11 mouse cellular contexts compared by ENCODE assay signal in genomic region chr3:101407568-101407967, GRCm38 (mm10). TPM values are rescaled to one million over a fixed set of nuclear protein-coding genes. Genes with fewer than 3 reads are reported as not detected.
DNase-seq lines count a peak whose midpoint lies in the region; ATAC-seq and TF ChIP-seq lines count a peak whose summit lies in the region.
"Had no signal": no experiment of that assay in that cellular context is flagged by ENCODE, and none has a peak within 500 bp of the region (broad histone marks: within the 10 kb centered on the region; RNA-seq: fewer than 3 reads in every experiment).

No protein-coding gene starts in this region.

- H3K9me3 ChIP-seq in heart, embryonic 15.5 days (replicated peaks) = no peaks in the 10 kb centered on the region
- no peaks in the 10 kb centered on the region for H3K9me3 ChIP-seq in limb, embryonic 14.5 days (ENCODE audit: control insufficient read depth, low read length)
- H3K9me3 ChIP-seq: intestine, embryonic 15.5 days; stomach, embryonic 15.5 days had no signal

- H3K9ac ChIP-seq in heart, embryonic 15.5 days = no peak overlapping the region
- H3K9ac ChIP-seq in limb, embryonic 14.5 days (ENCODE audit: low read depth, low read length, severe bottlenecking) = no peak overlapping the region
- H3K9ac ChIP-seq: intestine, embryonic 15.5 days; stomach, embryonic 15.5 days had no signal

- H3K4me3 ChIP-seq in heart, embryonic 15.5 days = no peak overlapping the region
- no peak overlapping the region for H3K4me3 ChIP-seq in spleen, adult 2 months (ENCODE audit: extremely low read depth, insufficient read depth, insufficient read length)
- H3K4me3 ChIP-seq in limb, embryonic 14.5 days (replicated peaks; ENCODE audit: low read length) = no peak overlapping the region
- H3K4me3 ChIP-seq: intestine, embryonic 15.5 days; stomach, embryonic 15.5 days had no signal

- TF ChIP-seq CTCF in spleen, adult 2 months (IDR thresholded peaks at IDR 0.05; ENCODE audit: extremely low read depth, insufficient read depth, insufficient read length, insufficient replicate concordance) = no peak

- H3K4me2 ChIP-seq in heart, embryonic 15.5 days = no peak overlapping the region
- no peak overlapping the region for H3K4me2 ChIP-seq in limb, embryonic 14.5 days (replicated peaks; ENCODE audit: low read depth, low read length, severe bottlenecking)
- H3K4me2 ChIP-seq: intestine, embryonic 15.5 days; stomach, embryonic 15.5 days had no signal

- peak overlapping the region; percentile 21 for H3K27ac ChIP-seq in heart, embryonic 15.5 days
- no peak overlapping the region for H3K27ac ChIP-seq in spleen, adult 2 months (ENCODE audit: insufficient read depth, low read length)
- peak overlapping the region; percentile 14; the same call in 1 of the 2 replicates for H3K27ac ChIP-seq in limb, embryonic 14.5 days (replicated peaks; ENCODE audit: low read depth, low read length)

- intact Hi-C loops in heart, postnatal 14 days (cut with DNase I) = no loop called here

- no peak for TF ChIP-seq POLR2A in spleen, adult 2 months (IDR thresholded peaks at IDR 0.05; ENCODE audit: low read depth, low read length)
- no peak for TF ChIP-seq POLR2A in limb, embryonic 14.5 days (IDR thresholded peaks at IDR 0.05; ENCODE audit: borderline replicate concordance, extremely low read depth, insufficient read depth, insufficient read length)

- no peaks in the 10 kb centered on the region for H3K27me3 ChIP-seq in heart, embryonic 15.5 days
- H3K27me3 ChIP-seq in spleen, adult 2 months (ENCODE audit: control insufficient read depth, insufficient read depth, low read length) = no peaks in the 10 kb centered on the region
- no peaks in the 10 kb centered on the region for H3K27me3 ChIP-seq in limb, embryonic 14.5 days (ENCODE audit: control insufficient read depth, insufficient read depth, low read length)
- H3K27me3 ChIP-seq: intestine, embryonic 15.5 days; stomach, embryonic 15.5 days had no signal

- peaks cover 95% of the 10 kb centered on the region for H3K4me1 ChIP-seq in heart, embryonic 15.5 days (replicated peaks)
- peaks cover 3% of the 10 kb centered on the region; the same call in 1 of the 2 replicates for H3K4me1 ChIP-seq in spleen, adult 2 months (ENCODE audit: control insufficient read depth, insufficient read depth, insufficient read length)
- H3K4me1 ChIP-seq in limb, embryonic 14.5 days (ENCODE audit: control insufficient read depth, insufficient read depth, low read length) = peaks cover 71% of the 10 kb centered on the region

- no peak for DNase-seq in heart, postnatal 14 days
- DNase-seq in spleen, adult 2 months (ENCODE audit: low read depth in 1 of 2, low spot score in 2 of 2) = peak; percentile 11 to 26
- DNase-seq in spleen, postnatal 10 days (ENCODE audit: low spot score in 2 of 2) = no peak
- no peak for DNase-seq in limb, embryonic 14.5 days (ENCODE audit: low spot score)
- no peak for DNase-seq in urinary bladder, postnatal 36 days (ENCODE audit: low spot score in 2 of 2)
- DNase-seq in right cerebral cortex, postnatal 25 days = no peak
- DNase-seq in cerebellum, adult 8-10 months = no peak

- H3K36me3 ChIP-seq in heart, embryonic 15.5 days = no peaks in the 10 kb centered on the region
- no peaks in the 10 kb centered on the region for H3K36me3 ChIP-seq in spleen, adult 2 months (ENCODE audit: control insufficient read depth, insufficient read depth, low read length)
- H3K36me3 ChIP-seq in limb, embryonic 14.5 days (ENCODE audit: control insufficient read depth, insufficient read depth, low read length) = no peaks in the 10 kb centered on the region
- H3K36me3 ChIP-seq: intestine, embryonic 15.5 days; stomach, embryonic 15.5 days had no signal

- 36% methylated on average over 8 of the region's 8 CpGs for WGBS in heart, embryonic 15.5 days
- 14% methylated on average over 8 of the region's 8 CpGs for WGBS in spleen, adult 2 months
- 58% methylated on average over 8 of the region's 8 CpGs for WGBS in limb, embryonic 14.5 days

- no peak for ATAC-seq in heart, embryonic 15.5 days (replicated peaks; ENCODE audit: insufficient number of reproducible peaks, insufficient read depth, low FRiP score, low read depth)
- no peak for ATAC-seq in limb, embryonic 14.5 days (ENCODE audit: low FRiP score, low read depth)
- ATAC-seq: intestine, embryonic 15.5 days had no signal

RNA-seq across cellular contexts. Expression of gene Igsf3, which starts 30.7 kb away (rescaled TPM):
- polyA plus RNA-seq in heart, embryonic 15.5 days (2015; fragmentation: Nextera tagmentation; extraction: Ambion mirVana) = 38.0 and 45.0 TPM in 2 replicates
- total RNA-seq in heart, postnatal 14 days (2021) = 10 to 100 TPM; 14.9 to 16.8 TPM
- polyA plus RNA-seq in spleen, adult 2 months (2012; rRNA removed) = 1.4 and 2.1 TPM in 2 replicates
- polyA plus RNA-seq in limb, embryonic 14.5 days (2012; rRNA removed) = 20.4 and 27.4 TPM in 2 replicates
- 38.4 and 43.2 TPM in 2 replicates for polyA plus RNA-seq in limb, embryonic 14.5 days (2014; fragmentation: Nextera tagmentation; extraction: Ambion mirVana)
- total RNA-seq: MEL had no signal

Comparison
In these comparisons a context has a peak if more than half of its experiments do, and no peak if none do; other contexts are left out.
1. DNase-seq: peak in spleen, adult 2 months (2 of 2); none in heart, postnatal 14 days (0 of 2), spleen, postnatal 10 days (0 of 2), limb, embryonic 14.5 days (single experiment), urinary bladder, postnatal 36 days (0 of 2), right cerebral cortex, postnatal 25 days (single experiment) and cerebellum, adult 8-10 months (single experiment).